9 mouse cellular contexts compared by ENCODE assay signal in the genomic region with DNA sequence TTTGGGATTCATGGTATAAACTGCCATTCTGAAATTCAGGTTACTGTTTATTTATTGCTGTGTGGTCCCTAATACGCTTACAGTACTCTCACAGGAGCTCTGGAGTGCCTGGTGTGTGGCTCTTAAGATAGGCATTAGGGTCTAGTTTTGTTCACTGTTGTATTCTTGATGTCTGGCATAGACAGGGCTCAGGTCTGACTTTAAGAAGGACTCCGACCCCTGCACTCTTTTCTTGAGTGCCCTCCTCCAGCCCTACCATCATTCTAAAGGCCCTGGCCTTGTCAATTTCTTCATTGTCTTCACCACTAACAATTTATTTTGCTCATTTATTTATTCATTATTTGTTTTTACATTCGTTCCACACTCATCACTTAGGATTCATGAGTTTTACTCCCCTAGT. TPM values are rescaled to one million over a fixed set of nuclear protein-coding genes. Genes with fewer than 3 reads are reported as not detected.
DNase-seq lines count a peak whose midpoint lies in the region; ATAC-seq and TF ChIP-seq lines count a peak whose summit lies in the region.
"Had no signal": no experiment of that assay in that cellular context is flagged by ENCODE, and none has a peak within 500 bp of the region (broad histone marks: within the 10 kb centered on the region; RNA-seq: fewer than 3 reads in every experiment).

No protein-coding gene starts in this region.

- peak overlapping the region; percentile 64 for H3K4me2 ChIP-seq in heart, embryonic 16.5 days (ENCODE audit: low read depth, low read length)
- peak overlapping the region; percentile 63 for H3K4me2 ChIP-seq in hindbrain, embryonic 16.5 days (ENCODE audit: low read length)
- H3K4me2 ChIP-seq in midbrain, postnatal 0 days (ENCODE audit: low read depth, low read length, poor library complexity, severe bottlenecking), result peak overlapping the region; percentile 49

- H3K4me3 ChIP-seq in heart, embryonic 16.5 days (ENCODE audit: low read length), result peak overlapping the region; percentile 56
- peak overlapping the region; percentile 83 for H3K4me3 ChIP-seq in cortical plate, adult 2 months (ENCODE audit: insufficient read depth, low read length)
- H3K4me3 ChIP-seq in hindbrain, embryonic 16.5 days (ENCODE audit: low read length), result peak overlapping the region; percentile 54
- H3K4me3 ChIP-seq in midbrain, postnatal 0 days (ENCODE audit: low read depth, low read length), result peak overlapping the region; percentile 51

- ATAC-seq in heart, embryonic 16.5 days (replicated peaks; ENCODE audit: extremely low read depth, insufficient read depth, low FRiP score), result no peak
- peak; percentile 60 for ATAC-seq in hindbrain, embryonic 16.5 days
- ATAC-seq in midbrain, postnatal 0 days (ENCODE audit: low FRiP score), result peak; percentile 31; the same call in 1 of the 2 replicates
- no peak for ATAC-seq in activated CD4-positive, CD25-positive, alpha-beta regulatory T cell, adult 4 months

- H3K4me1 ChIP-seq in heart, embryonic 16.5 days (ENCODE audit: control insufficient read depth, insufficient read depth, low read length), result peaks cover 6% of the 10 kb centered on the region; the same call in 1 of the 2 replicates
- H3K4me1 ChIP-seq in cortical plate, adult 2 months (ENCODE audit: control insufficient read depth, insufficient read depth, low read length), result peaks cover 2% of the 10 kb centered on the region; the same call in 1 of the 2 replicates
- peaks cover 4% of the 10 kb centered on the region for H3K4me1 ChIP-seq in hindbrain, embryonic 16.5 days (ENCODE audit: control insufficient read depth, insufficient read depth, low read depth, low read length)
- H3K4me1 ChIP-seq in midbrain, postnatal 0 days (ENCODE audit: insufficient read depth, low read length), result no peaks in the 10 kb centered on the region

- no peak overlapping the region for H3K9ac ChIP-seq in heart, embryonic 16.5 days (ENCODE audit: low read length)
- peak overlapping the region; percentile 76 for H3K9ac ChIP-seq in hindbrain, embryonic 16.5 days (ENCODE audit: low read depth, low read length)
- H3K9ac ChIP-seq in midbrain, postnatal 0 days (replicated peaks; ENCODE audit: low read length, poor library complexity, severe bottlenecking), result peak overlapping the region; percentile 76

- WGBS in heart, embryonic 16.5 days, result 42% methylated on average over 3 of the region's 3 CpGs
- 40% methylated on average over 3 of the region's 3 CpGs for WGBS in hindbrain, embryonic 16.5 days
- WGBS in midbrain, postnatal 0 days, result 31% methylated on average over 3 of the region's 3 CpGs

- TF ChIP-seq CTCF in cortical plate, adult 2 months (IDR thresholded peaks at IDR 0.05; ENCODE audit: extremely low read depth, insufficient read depth, low read length), result no peak
- no peak for TF ChIP-seq CTCF in midbrain, postnatal 0 days (IDR thresholded peaks at IDR 0.05)

- TF ChIP-seq POLR2A in cortical plate, adult 2 months (IDR thresholded peaks at IDR 0.05; ENCODE audit: extremely low read depth, insufficient read depth, low read length), result no peak

- DNase-seq in heart, postnatal 4 days, result no peak
- no peak for DNase-seq in midbrain, postnatal 0 days (ENCODE audit: low spot score)
- no peak for DNase-seq in frontal cortex, postnatal 10 days (ENCODE audit: low spot score in 2 of 2)
- no peak for DNase-seq in testis, postnatal 14 days (ENCODE audit: low spot score)

- no peak overlapping the region for H3K27ac ChIP-seq in heart, embryonic 16.5 days (ENCODE audit: low read length)
- H3K27ac ChIP-seq in cortical plate, adult 2 months (ENCODE audit: insufficient read depth, low read length), result no peak overlapping the region
- H3K27ac ChIP-seq in hindbrain, embryonic 16.5 days (ENCODE audit: low read depth, low read length), result no peak overlapping the region
- H3K27ac ChIP-seq in midbrain, postnatal 0 days (ENCODE audit: low read depth, low read length), result peak overlapping the region; percentile 79; the same call in 1 of the 2 replicates

- H3K9me3 ChIP-seq in heart, embryonic 16.5 days (replicated peaks; ENCODE audit: control insufficient read depth, low read length), result no peaks in the 10 kb centered on the region
- H3K9me3 ChIP-seq in hindbrain, embryonic 16.5 days (ENCODE audit: control insufficient read depth, low read length), result no peaks in the 10 kb centered on the region
- H3K9me3 ChIP-seq in midbrain, postnatal 0 days (ENCODE audit: low read length), result no peaks in the 10 kb centered on the region

- no peaks in the 10 kb centered on the region for H3K27me3 ChIP-seq in heart, embryonic 16.5 days (ENCODE audit: control insufficient read depth, insufficient read depth, low read length)
- H3K27me3 ChIP-seq in hindbrain, embryonic 16.5 days (replicated peaks; ENCODE audit: control insufficient read depth, insufficient read depth, low read length), result no peaks in the 10 kb centered on the region
- H3K27me3 ChIP-seq in midbrain, postnatal 0 days (ENCODE audit: insufficient read depth, low read length), result no peaks in the 10 kb centered on the region

- no peaks in the 10 kb centered on the region for H3K36me3 ChIP-seq in heart, embryonic 16.5 days (ENCODE audit: control insufficient read depth, insufficient read depth)
- no peaks in the 10 kb centered on the region for H3K36me3 ChIP-seq in hindbrain, embryonic 16.5 days (ENCODE audit: control insufficient read depth, insufficient read depth, low read length)
- H3K36me3 ChIP-seq in midbrain, postnatal 0 days (ENCODE audit: insufficient read depth, low read length), result no peaks in the 10 kb centered on the region

RNA-seq across cellular contexts. Expression of gene Zfp275, which starts 0.4 kb away (rescaled TPM):
- polyA plus RNA-seq in heart, embryonic 16.5 days (2015; fragmentation: Nextera tagmentation; extraction: Ambion mirVana), result 8.4 and 10.0 TPM in 2 replicates
- total RNA-seq in heart, postnatal 4 days (2021), result 10 to 100 TPM; 12.2 to 12.3 TPM
- 17.5 and 17.7 TPM in 2 replicates for polyA plus RNA-seq in cortical plate, adult 2 months (2012; rRNA removed)
- 8.4 and 12.5 TPM in 2 replicates for polyA plus RNA-seq in hindbrain, embryonic 16.5 days (2015; fragmentation: Nextera tagmentation; extraction: Ambion mirVana)
- 28.2 and 29.9 TPM in 2 replicates for total RNA-seq in midbrain, postnatal 0 days (2014; rRNA removed)
- polyA plus RNA-seq in midbrain, postnatal 0 days (2015; fragmentation: Nextera tagmentation; extraction: Ambion mirVana), result 5.2 and 5.7 TPM in 2 replicates
- polyA plus RNA-seq in activated CD4-positive, CD25-positive, alpha-beta regulatory T cell, adult 4 months (2017; shearing (Covaris generic)), result 10 to 100 TPM; 11.0 to 11.6 TPM

RNA-seq across cellular contexts. Expression of gene Gm45015, which starts 5.4 kb away (rescaled TPM):
- not detected in 2 replicates for polyA plus RNA-seq in heart, embryonic 16.5 days (2015; fragmentation: Nextera tagmentation; extraction: Ambion mirVana)
- total RNA-seq in heart, postnatal 4 days (2021), result not detected
- polyA plus RNA-seq in cortical plate, adult 2 months (2012; rRNA removed), result not detected in 2 replicates
- polyA plus RNA-seq in hindbrain, embryonic 16.5 days (2015; fragmentation: Nextera tagmentation; extraction: Ambion mirVana), result not detected in 2 replicates
- not detected in 2 replicates for total RNA-seq in midbrain, postnatal 0 days (2014; rRNA removed)
- not detected in 2 replicates for polyA plus RNA-seq in midbrain, postnatal 0 days (2015; fragmentation: Nextera tagmentation; extraction: Ambion mirVana)
- polyA plus RNA-seq in activated CD4-positive, CD25-positive, alpha-beta regulatory T cell, adult 4 months (2017; shearing (Covaris generic)), result not detected
- polyA plus RNA-seq: thymus, postnatal 0 days had no signal

RNA-seq across cellular contexts. Expression of gene Xlr5a, which starts 49.3 kb away (rescaled TPM):
- polyA plus RNA-seq in heart, embryonic 16.5 days (2015; fragmentation: Nextera tagmentation; extraction: Ambion mirVana), result not detected in 2 replicates
- not detected for total RNA-seq in heart, postnatal 4 days (2021)
- polyA plus RNA-seq in cortical plate, adult 2 months (2012; rRNA removed), result not detected in 2 replicates
- polyA plus RNA-seq in hindbrain, embryonic 16.5 days (2015; fragmentation: Nextera tagmentation; extraction: Ambion mirVana), result not detected in 2 replicates
- total RNA-seq in midbrain, postnatal 0 days (2014; rRNA removed), result not detected in 2 replicates
- polyA plus RNA-seq in midbrain, postnatal 0 days (2015; fragmentation: Nextera tagmentation; extraction: Ambion mirVana), result not detected in 2 replicates
- polyA plus RNA-seq in activated CD4-positive, CD25-positive, alpha-beta regulatory T cell, adult 4 months (2017; shearing (Covaris generic)), result not detected

RNA-seq across cellular contexts. Expression of gene Xlr5c, which starts 49.3 kb away (rescaled TPM):
- polyA plus RNA-seq in heart, embryonic 16.5 days (2015; fragmentation: Nextera tagmentation; extraction: Ambion mirVana), result not detected in 2 replicates
- not detected for total RNA-seq in heart, postnatal 4 days (2021)
- polyA plus RNA-seq in cortical plate, adult 2 months (2012; rRNA removed), result not detected in 2 replicates
- not detected in 2 replicates for polyA plus RNA-seq in hindbrain, embryonic 16.5 days (2015; fragmentation: Nextera tagmentation; extraction: Ambion mirVana)
- total RNA-seq in midbrain, postnatal 0 days (2014; rRNA removed), result not detected in 2 replicates
- not detected in 2 replicates for polyA plus RNA-seq in midbrain, postnatal 0 days (2015; fragmentation: Nextera tagmentation; extraction: Ambion mirVana)
- not detected for polyA plus RNA-seq in activated CD4-positive, CD25-positive, alpha-beta regulatory T cell, adult 4 months (2017; shearing (Covaris generic))

RNA-seq across cellular contexts. Expression of gene Gm18336, which starts 56.5 kb away (rescaled TPM):
- polyA plus RNA-seq in heart, embryonic 16.5 days (2015; fragmentation: Nextera tagmentation; extraction: Ambion mirVana), result not detected in 2 replicates
- not detected for total RNA-seq in heart, postnatal 4 days (2021)
- polyA plus RNA-seq in cortical plate, adult 2 months (2012; rRNA removed), result 0.08 and 0.13 TPM in 2 replicates
- 0.09 and 0.15 TPM in 2 replicates for polyA plus RNA-seq in hindbrain, embryonic 16.5 days (2015; fragmentation: Nextera tagmentation; extraction: Ambion mirVana)
- total RNA-seq in midbrain, postnatal 0 days (2014; rRNA removed), result not detected in 2 replicates
- polyA plus RNA-seq in midbrain, postnatal 0 days (2015; fragmentation: Nextera tagmentation; extraction: Ambion mirVana), result 0.07 and 0.09 TPM in 2 replicates
- polyA plus RNA-seq in activated CD4-positive, CD25-positive, alpha-beta regulatory T cell, adult 4 months (2017; shearing (Covaris generic)), result not detected
- polyA plus RNA-seq: thymus, postnatal 0 days had no signal

Comparison
In these comparisons a context has a peak if more than half of its experiments do, and no peak if none do; other contexts are left out.
1. ATAC-seq: peak in hindbrain, embryonic 16.5 days (single experiment) and midbrain, postnatal 0 days (single experiment); none in heart, embryonic 16.5 days (single experiment) and activated CD4-positive, CD25-positive, alpha-beta regulatory T cell, adult 4 months (single experiment).
2. Peak in every context shown above with its lines, with median percentiles within 50 percentile points of each other: H3K4me2 ChIP-seq and H3K4me3 ChIP-seq.